Mouse (Mus musculus) myocyte (in vitro differentiated cells): Measurements from ENCODE around the gene Ppp6r3.

Experiments used
- CEBPB ChIP-seq: IDR thresholded peaks from 2 replicates; pipeline ENCODE4 v1.6.1; 2011; ENCODE audit warnings: mild to moderate bottlenecking, moderate library complexity; ENCODE audit not compliant: poor library complexity, insufficient read depth, severe bottlenecking
- E2F4 ChIP-seq: IDR thresholded peaks from one replicate; pipeline ENCODE4 v1.6.1; 2011; ENCODE audit warnings: mild to moderate bottlenecking, control low read depth, moderate library complexity; ENCODE audit not compliant: insufficient read depth
- MAX ChIP-seq: IDR thresholded peaks from one replicate; pipeline ENCODE4 v1.6.1; 2011; ENCODE audit warnings: low read depth, mild to moderate bottlenecking, control low read depth
- MYOD1 ChIP-seq, 3 experiments: IDR thresholded peaks; one replicate each; pipeline ENCODE4 v1.6.1; 2011; ENCODE audit warnings: control low read depth in 2 of 3, low read depth in 2 of 3, mild to moderate bottlenecking in 2 of 3, moderate library complexity in 1 of 3; ENCODE audit not compliant: insufficient read length in 2 of 3, control insufficient read depth in 1 of 3
- MYOG ChIP-seq, 3 experiments: IDR thresholded peaks; one replicate each; pipeline ENCODE4 v1.6.1; 2011; ENCODE audit warnings: control low read depth in 2 of 3, low read depth in 2 of 3, mild to moderate bottlenecking in 2 of 3; ENCODE audit not compliant: insufficient read length in 2 of 3, control insufficient read depth in 1 of 3, insufficient read depth in 1 of 3
- POLR2A ChIP-seq: IDR thresholded peaks from one replicate; pipeline ENCODE4 v1.6.1; 2011; ENCODE audit warnings: low read depth, mild to moderate bottlenecking, control low read depth, moderate library complexity; ENCODE audit not compliant: insufficient read length
- POLR2AphosphoS2 ChIP-seq: IDR thresholded peaks from one replicate; pipeline ENCODE4 v1.6.1; 2011; ENCODE audit warnings: low read depth, control low read depth; ENCODE audit not compliant: insufficient read length
- REST ChIP-seq: IDR thresholded peaks from one replicate; pipeline ENCODE4 v1.6.1; 2011; ENCODE audit warnings: mild to moderate bottlenecking, control low read depth, moderate library complexity; ENCODE audit not compliant: insufficient read depth, insufficient read length
- SRF ChIP-seq: IDR thresholded peaks from one replicate; pipeline ENCODE4 v1.6.1; 2011; ENCODE audit warnings: low read depth; ENCODE audit not compliant: control insufficient read depth, insufficient read length
- USF1 ChIP-seq: IDR thresholded peaks from one replicate; pipeline ENCODE4 v1.6.1; 2011; ENCODE audit warnings: low read depth, mild to moderate bottlenecking, control low read depth, moderate library complexity

GRCm38 (mm10) chr19:3623294-3623693, 47.7 kb upstream of the Ppp6r3 start:
- TF ChIP-seq POLR2A (no peak), E2F4 (no peak), POLR2AphosphoS2 (no peak), SRF (no peak), USF1 (no peak), CEBPB (no peak), MAX (no peak), MYOG (IDR thresholded peaks at IDR 0.05; ENCODE audit: control insufficient read depth in 1 of 3, insufficient read depth in 1 of 3, insufficient read length in 2 of 3, low read depth in 2 of 3) (no peak), MYOD1 (IDR thresholded peaks at IDR 0.05; ENCODE audit: control insufficient read depth in 1 of 3, insufficient read length in 2 of 3, low read depth in 2 of 3) (no peak), REST (no peak)
